Mouse (Mus musculus) MEL (cell line): Measurements from ENCODE around the gene Vmn2r8. TPM values are rescaled to one million over a fixed set of nuclear protein-coding genes. Genes with fewer than 3 reads are reported as not detected.
A peak's percentile ranks its signal among the peaks of the same experiment; 100 is the strongest.
"Not testable (repeated sequence)": the region's sequence is repeated elsewhere in the genome, so short reads cannot be mapped to it uniquely, and the experiment has no call there.

Experiments used
- DNase-seq: peaks from one replicate; pipeline ENCODE4 v3.0.0; 2011; ENCODE audit warnings: low read depth, low spot score
- H3K27ac ChIP-seq: 2 replicates; pipeline ENCODE4 v1.5.1; 2012; ENCODE audit warnings: low read depth, mild to moderate bottlenecking, control low read depth, low read length, moderate library complexity; ENCODE audit not compliant: control insufficient read depth
- H3K27me3 ChIP-seq, 2 experiments: fragments of 150-350 bp in 1 of 2; sonication (generic) in 1 of 2; 2 replicates each; pipeline ENCODE4 v1.6.1; 2012; ENCODE audit warnings: low read length in 2 of 2, mild to moderate bottlenecking in 2 of 2, improper control_type of control experiment in 1 of 2, moderate library complexity in 1 of 2; ENCODE audit not compliant: insufficient read depth in 2 of 2, control insufficient read depth in 1 of 2
- H3K36me3 ChIP-seq, 2 experiments: 2 replicates each; pipeline ENCODE4 v1.6.1; 2012 to 2014; ENCODE audit warnings: low read length in 2 of 2, improper control_type of control experiment in 1 of 2, inconsistent platforms in 1 of 2, mild to moderate bottlenecking in 1 of 2; ENCODE audit not compliant: insufficient read depth in 2 of 2, control insufficient read depth in 1 of 2
- H3K4me1 ChIP-seq, 2 experiments: fragments of 150-350 bp in 1 of 2; sonication (generic) in 1 of 2; 2 replicates each; pipeline ENCODE4 v1.6.1; 2012; ENCODE audit warnings: low read length in 2 of 2, improper control_type of control experiment in 1 of 2, mild to moderate bottlenecking in 1 of 2; ENCODE audit not compliant: insufficient read depth in 2 of 2, control insufficient read depth in 1 of 2
- H3K4me3 ChIP-seq, 2 experiments: fragments of 150-350 bp in 1 of 2; sonication (generic) in 1 of 2; 2 replicates each; pipeline ENCODE4 v1.5.1; 2012; ENCODE audit warnings: low read depth in 2 of 2, low read length in 2 of 2, mild to moderate bottlenecking in 2 of 2, moderate library complexity in 2 of 2, control low read depth in 1 of 2, improper control_type of control experiment in 1 of 2; ENCODE audit not compliant: control insufficient read depth in 1 of 2, insufficient read depth in 1 of 2
- H3K79me2 ChIP-seq: 2 replicates; pipeline ENCODE4 v1.6.1; 2012; ENCODE audit warnings: mild to moderate bottlenecking, low read length, moderate library complexity; ENCODE audit not compliant: control insufficient read depth, poor library complexity, insufficient read depth
- H3K9ac ChIP-seq: 2 replicates; pipeline ENCODE4 v1.6.1; 2012; ENCODE audit warnings: low read depth, mild to moderate bottlenecking, control low read depth, low read length, moderate library complexity; ENCODE audit not compliant: control insufficient read depth, poor library complexity, severe bottlenecking
- H3K9me3 ChIP-seq: fragments of 150-350 bp; sonication (generic); replicated peaks from 2 replicates; pipeline ENCODE4 v1.6.1; 2012; ENCODE audit warnings: mild to moderate bottlenecking, low read length, improper control_type of control experiment, moderate library complexity; ENCODE audit not compliant: insufficient read depth
- BHLHE40 ChIP-seq: IDR thresholded peaks from 2 replicates; pipeline ENCODE4 v1.6.1; 2012; ENCODE audit warnings: low read depth, mild to moderate bottlenecking, inconsistent platforms, low read length, improper control_type of control experiment, borderline replicate concordance
- CHD1 ChIP-seq: IDR thresholded peaks from 2 replicates; pipeline ENCODE4 v1.6.1; 2012; ENCODE audit warnings: low read depth, mild to moderate bottlenecking, inconsistent platforms, low read length, improper control_type of control experiment
- CHD2 ChIP-seq: IDR thresholded peaks from 2 replicates; pipeline ENCODE4 v1.6.1; 2011; ENCODE audit warnings: low read length, improper control_type of control experiment
- CTCF ChIP-seq, 3 experiments: IDR thresholded peaks in 2 of 3; conservative IDR thresholded peaks in 1 of 3; 2 replicates each; pipeline ENCODE4 v1.5.1; 2011 to 2012; ENCODE audit warnings: low read length in 3 of 3, low read depth in 2 of 3, mild to moderate bottlenecking in 2 of 3, improper control_type of control experiment in 1 of 3, inconsistent platforms in 1 of 3, mixed read lengths in 1 of 3, moderate library complexity in 1 of 3; ENCODE audit not compliant: control insufficient read depth in 1 of 3, insufficient read depth in 1 of 3, poor library complexity in 1 of 3, severe bottlenecking in 1 of 3
- ELF1 ChIP-seq: IDR thresholded peaks from 2 replicates; pipeline ENCODE4 v1.6.1; 2014; ENCODE audit warnings: low read depth, mild to moderate bottlenecking, inconsistent platforms, low read length, improper control_type of control experiment, moderate library complexity
- EP300 ChIP-seq, 2 experiments: IDR thresholded peaks; 2 replicates each; pipeline ENCODE4 v1.6.1; 2011; ENCODE audit warnings: improper control_type of control experiment in 2 of 2, low read length in 2 of 2, low read depth in 1 of 2, mild to moderate bottlenecking in 1 of 2
- JUND ChIP-seq: IDR thresholded peaks from 2 replicates; pipeline ENCODE4 v1.6.1; 2011; ENCODE audit warnings: low read depth, mild to moderate bottlenecking, improper control_type of control experiment, low read length
- KAT2A ChIP-seq: conservative IDR thresholded peaks from 2 replicates; pipeline ENCODE4 v1.6.1; 2012; ENCODE audit warnings: low read depth, low read length, improper control_type of control experiment, inconsistent platforms
- MXI1 ChIP-seq: IDR thresholded peaks from 2 replicates; pipeline ENCODE4 v1.6.1; 2011; ENCODE audit warnings: mild to moderate bottlenecking, low read depth, low read length, improper control_type of control experiment
- MYB ChIP-seq: IDR thresholded peaks from 2 replicates; pipeline ENCODE4 v1.6.1; 2011; ENCODE audit warnings: mild to moderate bottlenecking, low read depth, low read length, improper control_type of control experiment
- NRF1 ChIP-seq: IDR thresholded peaks from 2 replicates; pipeline ENCODE4 v1.6.1; 2014; ENCODE audit warnings: low read depth, mild to moderate bottlenecking, inconsistent platforms, low read length, improper control_type of control experiment, moderate library complexity; ENCODE audit not compliant: poor library complexity, insufficient read depth, severe bottlenecking
- RAD21 ChIP-seq: IDR thresholded peaks from 2 replicates; pipeline ENCODE4 v1.6.1; 2011; ENCODE audit warnings: mild to moderate bottlenecking, low read depth, low read length, improper control_type of control experiment
- SMC3 ChIP-seq: IDR thresholded peaks from 2 replicates; pipeline ENCODE4 v1.6.1; 2011; ENCODE audit warnings: low read depth, low read length, improper control_type of control experiment
- TCF12 ChIP-seq: IDR thresholded peaks from 2 replicates; pipeline ENCODE4 v1.6.1; 2014; ENCODE audit warnings: low read depth, mild to moderate bottlenecking, inconsistent platforms, low read length, improper control_type of control experiment, moderate library complexity
- ZC3H11A ChIP-seq: IDR thresholded peaks from 2 replicates; pipeline ENCODE4 v1.6.1; 2012; ENCODE audit warnings: low read depth, mild to moderate bottlenecking, inconsistent platforms, low read length, improper control_type of control experiment
- polyA plus RNA-seq, 2 experiments: library from polyadenylated mRNA; stranded (reverse) in 1 of 2; unstranded in 1 of 2; fragments of >175 nt in 1 of 2; fragments of >200 nt in 1 of 2; gene quantifications; 2 replicates each; pipeline versions ENCODE4 v1.2.1 to v1.2.4; 2012; ENCODE audit warnings: low replicate concordance in 2 of 2, low read depth in 1 of 2; ENCODE audit not compliant: insufficient read length in 2 of 2, insufficient read depth in 1 of 2, missing spikeins in 1 of 2
- total RNA-seq: library from RNA; depleted of rRNA; stranded (reverse); fragments of 300-350 nt; gene quantifications from 2 replicates; pipeline ENCODE4 v1.2.3, GENCODE M21; 2012

Vmn2r8 gene
- total and polyA plus RNA-seq, 3 experiments, result not detected

- not testable (repeated sequence) for H3K9ac ChIP-seq, H3K4me3 ChIP-seq, H3K79me2 ChIP-seq, H3K27ac ChIP-seq, H3K9me3 ChIP-seq, H3K27me3 ChIP-seq, H3K4me1 ChIP-seq, H3K36me3 ChIP-seq
- TF ChIP-seq RAD21 (peak; percentile 15), SMC3 (peak; percentile 37), CTCF (IDR thresholded peaks at IDR 0.05 in 2 of 3, conservative IDR thresholded peaks at IDR 0.05 in 1 of 3; ENCODE audit: control insufficient read depth in 1 of 3, insufficient read depth in 1 of 3, low read depth in 2 of 3, low read length in 3 of 3, poor library complexity in 1 of 3, severe bottlenecking in 1 of 3) (peak; percentile 23 to 44 (median 43); a peak in 5 of 6 replicates)
- peak; percentile 10 for DNase-seq
Measured at GRCm38 (mm10) chr5:108790385-108790784, 18.3 kb downstream of the Vmn2r8 start.

- Histone ChIP-seq H3K4me1 (no peaks in the 10 kb centered on the region), H3K27me3 (peaks cover 0 to 2% of the 10 kb centered on the region in 2 experiments; a peak in 2 of 4 replicates), H3K79me2 (no peaks in the 10 kb centered on the region), H3K9me3 (no peaks in the 10 kb centered on the region), H3K9ac (no peak within 1 kb of the TSS), H3K36me3 (no peaks in the 10 kb centered on the region), H3K4me3 (no peak within 1 kb of the TSS), H3K27ac (no peak within 1 kb of the TSS)
- TF ChIP-seq JUND, result no peak
- no peak for TF ChIP-seq NRF1
- no peak for TF ChIP-seq KAT2A
- TF ChIP-seq MXI1, result no peak
- no peak for TF ChIP-seq ZC3H11A
- no peak for TF ChIP-seq EP300 (IDR thresholded peaks at IDR 0.05; ENCODE audit: low read depth in 1 of 2, low read length in 2 of 2)
- TF ChIP-seq ELF1, result no peak
- TF ChIP-seq CHD2, result no peak
- TF ChIP-seq MYB, result no peak
- TF ChIP-seq CHD1, result no peak
- TF ChIP-seq TCF12, result no peak
- TF ChIP-seq BHLHE40, result no peak
- no peak for DNase-seq
Measured at GRCm38 (mm10) chr5:108774630-108775306, 33.9 kb downstream of the Vmn2r8 start, which contains the start of gene Rnf212. Rnf212 (minus strand) TSS chr5:108774982.
